Mouse (Mus musculus) frontal cortex, postnatal 36 days (tissue): ENCODE results near the gene Lrsam1.

Experiments
- DNase-seq, 2 experiments: peaks; one replicate each; pipeline ENCODE4 v3.0.0; 2022; ENCODE audit warnings: low spot score in 2 of 2

Lrsam1 gene

DNA sequence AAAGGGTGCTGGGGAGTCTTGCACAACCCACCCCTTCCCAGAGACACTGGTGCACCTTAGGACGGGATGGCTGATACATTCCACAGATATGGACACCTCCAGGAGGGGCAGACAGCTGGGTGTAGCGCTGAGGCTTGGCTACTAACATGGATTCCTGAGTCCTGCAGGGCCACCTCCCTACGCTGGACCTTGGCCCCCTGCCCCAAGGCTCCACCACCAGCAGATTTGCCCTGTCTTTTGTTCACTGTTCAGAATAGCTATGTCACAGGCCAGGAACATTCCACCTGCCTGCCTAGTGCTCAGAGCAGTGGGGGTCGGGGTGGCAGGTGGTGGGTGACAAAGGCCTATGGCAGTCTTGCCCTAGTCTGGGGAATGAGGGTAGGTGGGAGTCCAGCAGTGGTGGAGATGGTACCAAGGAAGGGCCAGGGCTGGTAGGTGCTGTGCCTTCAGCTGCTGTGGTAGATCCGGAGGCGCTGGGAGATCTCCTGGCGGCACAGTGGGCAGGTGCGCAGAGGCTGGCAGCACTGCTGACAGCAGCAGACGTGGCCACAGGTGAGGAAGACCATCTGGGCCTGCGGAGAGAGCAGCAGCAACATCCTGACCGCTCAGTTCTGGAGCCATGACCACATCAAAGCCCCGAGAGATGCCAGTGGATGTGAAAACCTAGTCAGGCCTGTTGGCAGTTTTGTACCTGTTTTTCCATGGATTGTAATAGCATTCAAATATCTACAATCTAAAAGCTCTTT lies 34.9 kb downstream of the Lrsam1 start:
- no peak for DNase-seq

- DNase-seq = no peak
These were observed 37.0 kb downstream of the Lrsam1 start for GRCm38 (mm10) chr2:32924306-32924844.

DNA sequence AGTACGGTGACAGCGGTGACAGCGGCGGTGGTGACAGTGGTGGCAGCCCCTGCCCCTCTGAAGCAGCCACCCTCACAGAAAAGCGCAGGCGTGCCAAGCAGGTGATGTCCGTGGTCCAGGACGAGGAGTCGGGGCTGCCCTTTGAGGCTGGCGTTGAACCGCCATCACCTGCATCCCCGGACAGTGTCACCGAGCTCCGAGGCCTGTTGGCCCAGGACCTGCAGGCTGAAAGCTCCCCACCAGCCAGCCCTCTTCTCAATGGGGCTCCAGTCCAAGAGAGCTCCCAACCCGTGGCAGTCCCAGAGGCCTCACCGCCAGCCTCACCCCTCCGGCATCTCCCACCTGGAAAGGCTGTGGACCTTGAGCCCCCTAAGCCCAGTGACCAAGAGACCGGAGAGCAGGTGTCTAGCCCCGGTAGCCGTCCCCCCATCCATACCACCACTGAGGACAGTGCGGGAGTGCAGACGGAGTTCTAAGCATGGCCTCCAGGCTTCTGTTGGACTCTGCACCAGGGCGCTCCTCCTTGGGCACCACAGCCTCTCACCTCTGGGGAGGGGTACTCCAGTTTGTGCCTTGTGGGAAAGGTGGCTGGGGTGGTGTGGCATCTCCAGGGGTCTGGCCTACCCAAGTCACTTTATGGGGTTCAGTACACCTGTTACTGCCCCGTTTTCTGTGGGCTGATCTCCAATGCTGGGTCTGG lies 37.7 kb downstream of the Lrsam1 start:
- DNase-seq = no peak

GRCm38 (mm10) chr2:32922564-32922963 lies 38.9 kb downstream of the Lrsam1 start:
- no peak for DNase-seq

GRCm38 (mm10) chr2:32921801-32922380 lies 39.5 kb downstream of the Lrsam1 start:
- no peak for DNase-seq

GRCm38 (mm10) chr2:32921235-32921634 lies 40.2 kb downstream of the Lrsam1 start:
- no peak for DNase-seq

DNA sequence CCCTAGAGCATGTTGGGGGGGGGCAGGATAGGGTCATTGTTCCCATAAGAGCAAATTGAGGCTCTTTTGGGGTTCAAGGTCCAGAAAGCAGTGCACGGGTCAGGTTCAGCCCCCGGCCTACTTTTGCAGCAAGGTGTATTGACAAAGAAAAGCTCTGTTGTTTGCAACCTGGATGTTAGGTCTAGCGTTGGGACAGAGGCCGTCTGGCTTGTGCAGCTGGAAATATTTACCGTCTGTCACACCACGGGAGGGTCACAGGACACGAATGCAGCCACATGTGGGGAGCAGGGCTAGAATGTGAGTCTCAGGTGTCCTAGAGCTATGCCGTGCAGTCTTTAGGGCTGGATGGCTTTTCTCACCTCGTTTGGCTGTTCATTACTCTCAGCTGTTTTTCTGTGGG lies 43.0 kb downstream of the Lrsam1 start:
- DNase-seq = no peak

GRCm38 (mm10) chr2:32917526-32917925 lies 43.9 kb downstream of the Lrsam1 start:
- DNase-seq = peak; percentile 76 to 81

DNA sequence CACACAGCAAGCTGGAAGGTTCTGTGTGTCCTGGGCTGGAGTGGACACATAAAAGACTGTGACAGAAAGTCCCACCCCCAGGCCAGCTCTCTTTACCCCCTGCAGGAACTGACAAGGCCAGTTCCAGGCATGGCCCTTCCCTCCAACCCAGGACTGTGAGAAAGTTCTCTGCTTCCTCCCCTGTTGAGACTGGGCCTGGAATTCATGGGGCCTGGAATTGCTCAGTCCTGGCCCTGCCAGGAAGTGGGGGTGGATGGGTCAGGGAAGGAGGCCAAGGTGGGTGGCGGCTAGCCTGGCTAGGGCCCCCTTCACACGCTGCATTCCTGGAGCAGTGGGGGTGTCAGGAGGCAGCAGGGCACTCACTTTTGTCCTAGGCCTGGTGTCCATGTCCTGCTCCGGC lies 46.5 kb downstream of the Lrsam1 start:
- DNase-seq = no peak

GRCm38 (mm10) chr2:32914362-32914761 lies 47.1 kb downstream of the Lrsam1 start:
- DNase-seq = no peak

DNA sequence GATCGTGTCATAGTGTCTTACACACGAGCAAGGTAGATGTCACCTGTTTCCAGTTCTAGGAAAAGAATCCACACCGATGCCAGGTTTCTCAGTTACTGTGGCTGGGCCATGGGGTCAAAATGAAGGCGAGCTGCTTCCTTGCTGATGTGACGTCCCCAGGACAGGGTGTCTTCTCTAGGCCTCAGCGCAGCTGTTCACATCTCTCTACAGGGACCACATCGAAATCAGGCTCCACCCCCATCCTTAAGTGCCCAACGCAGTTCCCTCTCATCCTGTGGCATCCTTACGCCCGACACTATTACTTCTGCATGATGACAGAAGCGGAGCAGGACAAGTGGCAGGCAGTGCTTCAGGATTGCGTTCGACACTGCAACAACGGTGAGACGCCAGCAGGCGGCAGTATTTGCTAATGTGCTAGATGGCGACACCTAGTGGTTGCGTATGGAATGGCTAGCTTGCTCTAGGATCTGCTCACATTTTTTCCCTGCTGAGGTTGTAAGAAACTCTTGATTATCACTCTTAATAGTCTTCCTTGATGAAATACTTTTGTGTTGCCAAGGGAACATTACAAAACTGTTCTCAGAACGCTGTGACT lies 49.1 kb downstream of the Lrsam1 start:
- DNase-seq = peak; percentile 84 to 91

GRCm38 (mm10) chr2:32911639-32912182 lies 49.7 kb downstream of the Lrsam1 start:
- DNase-seq = no peak

DNA sequence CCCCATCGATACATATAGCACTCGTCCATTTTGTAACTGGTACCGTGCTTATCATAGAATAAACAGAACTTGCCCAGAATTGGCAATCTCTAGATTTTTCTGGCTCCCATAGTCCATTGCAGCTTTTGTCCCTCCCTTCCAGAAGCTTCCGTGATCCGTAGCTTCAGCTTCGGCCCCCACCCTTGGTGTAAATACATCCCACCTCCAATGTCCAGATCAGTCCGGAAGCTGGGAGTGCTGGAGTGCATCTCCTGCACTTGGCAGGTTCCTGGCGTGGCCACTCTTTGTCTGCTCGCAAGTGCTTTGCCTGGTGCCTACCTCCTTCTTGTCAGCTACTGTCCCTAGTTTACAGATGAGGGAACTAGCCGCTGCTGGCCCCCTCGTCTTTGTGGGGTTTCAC lies 52.6 kb downstream of the Lrsam1 start:
- no peak for DNase-seq

GRCm38 (mm10) chr2:32908272-32908671 lies 53.1 kb downstream of the Lrsam1 start:
- no peak for DNase-seq

DNA sequence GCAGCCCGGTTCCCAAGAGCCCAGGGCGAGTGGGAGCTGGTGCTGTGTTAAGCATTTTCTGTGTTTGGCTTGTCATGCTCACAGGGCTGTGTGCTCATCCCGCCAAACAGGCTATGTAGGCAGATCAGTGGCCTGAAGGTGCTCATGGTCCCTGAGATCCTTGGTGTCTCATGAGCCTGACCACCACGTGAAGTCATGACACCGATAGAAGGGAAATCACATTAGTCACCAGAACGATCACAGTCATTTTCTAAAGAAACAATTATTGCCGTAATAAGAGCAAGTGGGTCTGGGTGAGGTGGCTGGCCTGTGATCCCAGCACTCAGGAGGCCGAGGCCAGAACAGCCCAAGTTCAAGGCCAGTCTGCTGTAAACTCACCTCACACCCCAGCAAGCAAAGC lies 54.0 kb downstream of the Lrsam1 start:
- DNase-seq = no peak

GRCm38 (mm10) chr2:32905297-32905696 lies 56.1 kb downstream of the Lrsam1 start:
- DNase-seq = no peak

- DNase-seq = no peak
These were observed 56.8 kb downstream of the Lrsam1 start for GRCm38 (mm10) chr2:32904637-32905036.

DNA sequence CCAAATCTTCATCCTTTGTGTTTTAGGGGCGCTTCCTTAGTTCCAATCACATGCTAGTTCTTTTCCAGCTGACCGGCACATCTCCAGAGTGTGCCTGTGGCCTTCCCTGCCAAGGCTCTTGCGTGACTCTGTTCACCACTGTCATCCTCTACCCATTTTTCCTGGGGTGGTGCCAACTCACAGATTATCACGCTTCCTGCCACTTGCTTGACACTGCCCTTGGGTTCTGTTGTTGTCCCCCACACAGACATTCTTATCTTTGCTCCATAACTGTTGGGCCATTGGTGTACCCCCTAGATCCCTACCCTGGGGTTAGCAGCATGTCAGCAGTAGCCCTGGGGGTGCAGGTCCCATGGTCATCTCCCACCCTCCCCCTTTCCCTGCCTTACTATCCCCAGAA lies 57.9 kb downstream of the Lrsam1 start:
- DNase-seq = no peak

DNA sequence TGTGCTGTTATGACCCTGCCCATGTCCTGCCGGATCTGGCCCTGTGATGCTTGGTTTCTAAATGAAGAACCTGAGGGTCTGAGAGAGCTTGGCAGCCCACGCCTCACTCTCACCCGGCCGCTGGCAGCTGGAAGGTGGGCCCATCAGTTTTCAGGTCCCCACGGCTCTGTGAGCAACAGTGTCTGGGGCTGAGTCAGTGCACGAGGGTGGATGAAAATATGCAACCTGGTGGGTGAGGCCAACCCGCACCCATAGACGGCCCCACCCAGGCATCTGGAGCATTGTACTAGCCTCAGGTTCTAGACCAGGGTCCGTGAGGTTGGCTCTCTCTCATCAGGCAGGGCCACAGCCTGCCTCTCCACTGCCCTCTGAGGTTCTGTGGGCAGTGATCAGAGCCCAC lies 59.3 kb downstream of the Lrsam1 start:
- no peak for DNase-seq

GRCm38 (mm10) chr2:32898983-32899382 lies 62.4 kb downstream of the Lrsam1 start:
- DNase-seq = no peak

- DNase-seq = peak in 1 of 2 experiments; percentile 51
These were observed 64.8 kb downstream of the Lrsam1 start for GRCm38 (mm10) chr2:32896507-32897147.
